Mouse (Mus musculus) myocyte (in vitro differentiated cells): Measurements from ENCODE around the gene Taf8.

Source experiments
- E2F4 ChIP-seq: IDR thresholded peaks from one replicate; pipeline ENCODE4 v1.6.1; 2011; ENCODE audit warnings: mild to moderate bottlenecking, control low read depth, moderate library complexity; ENCODE audit not compliant: insufficient read depth
- MYOG ChIP-seq, 3 experiments: IDR thresholded peaks; one replicate each; pipeline ENCODE4 v1.6.1; 2011; ENCODE audit warnings: control low read depth in 2 of 3, low read depth in 2 of 3, mild to moderate bottlenecking in 2 of 3; ENCODE audit not compliant: insufficient read length in 2 of 3, control insufficient read depth in 1 of 3, insufficient read depth in 1 of 3
- POLR2A ChIP-seq: IDR thresholded peaks from one replicate; pipeline ENCODE4 v1.6.1; 2011; ENCODE audit warnings: low read depth, mild to moderate bottlenecking, control low read depth, moderate library complexity; ENCODE audit not compliant: insufficient read length
- USF1 ChIP-seq: IDR thresholded peaks from one replicate; pipeline ENCODE4 v1.6.1; 2011; ENCODE audit warnings: low read depth, mild to moderate bottlenecking, control low read depth, moderate library complexity

DNA sequence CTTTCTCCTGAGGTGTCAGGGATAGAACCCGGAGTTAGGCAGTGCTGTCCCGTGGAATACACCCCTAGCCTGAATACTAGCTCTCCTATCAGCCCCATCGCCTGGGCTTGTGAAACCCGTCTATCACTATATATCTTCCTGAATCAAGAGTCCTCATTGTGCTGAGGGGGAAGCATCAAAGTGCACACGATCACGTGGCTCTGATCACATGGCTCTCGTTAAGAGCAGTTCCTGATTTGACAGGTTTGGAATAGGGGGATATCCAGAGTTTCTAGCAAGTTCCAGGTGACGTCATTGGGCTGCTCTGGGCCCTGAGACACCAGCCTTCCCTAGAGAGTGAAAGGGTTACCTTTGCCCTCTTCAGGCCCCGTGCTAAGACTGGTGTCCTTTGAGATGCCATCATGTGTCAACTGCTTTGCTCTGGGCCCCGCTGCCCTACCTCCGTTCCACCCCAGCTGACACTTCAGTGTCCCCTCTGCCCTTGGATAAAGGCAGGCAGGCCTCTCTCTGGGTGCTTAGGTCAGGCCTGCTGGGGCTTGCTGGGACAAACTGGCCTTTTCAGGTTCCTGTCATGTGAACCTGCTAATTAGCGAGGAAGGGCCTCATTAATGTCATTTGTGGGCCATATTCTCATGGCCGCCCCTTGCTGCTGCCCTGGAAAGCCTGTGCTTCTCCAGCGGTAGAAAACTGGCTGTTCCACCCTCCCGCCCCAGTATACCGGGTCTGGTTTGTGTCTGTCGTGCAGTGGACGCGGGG is 60.6 kb downstream of the Taf8 start:
- TF ChIP-seq POLR2A: no peak
- no peak for TF ChIP-seq E2F4
- TF ChIP-seq USF1: peak; percentile 20
- no peak for TF ChIP-seq MYOG (IDR thresholded peaks at IDR 0.05; ENCODE audit: control insufficient read depth in 1 of 3, insufficient read depth in 1 of 3, insufficient read length in 2 of 3, low read depth in 2 of 3)
